Mouse (Mus musculus) lung, adult 2 months (tissue): Measurements from ENCODE around the gene Eea1.

Source experiments
- CTCF ChIP-seq: fragments of 200-500 bp; IDR thresholded peaks from 2 replicates; pipeline ENCODE4 v1.5.1; 2011; ENCODE audit warnings: mild to moderate bottlenecking, low read length, control low read depth; ENCODE audit not compliant: insufficient read depth
- POLR2A ChIP-seq: fragments of 200-500 bp; IDR thresholded peaks from 2 replicates; pipeline ENCODE4 v1.6.1; 2011; ENCODE audit warnings: low read depth, mild to moderate bottlenecking, control low read depth, low read length, borderline replicate concordance; ENCODE audit errors: extremely low read depth

- TF ChIP-seq POLR2A (no peak), CTCF (no peak)
Measured at GRCm38 (mm10) chr10:96089744-96090143, 149.3 kb downstream of the Eea1 start.
